Mouse (Mus musculus): ENCODE measurements around the gene A830018L16Rik. TPM values are rescaled to one million over a fixed set of nuclear protein-coding genes. Genes with fewer than 3 reads are reported as not detected.
A peak's percentile ranks its signal among the peaks of the same experiment; 100 is the strongest.

Gene A830018L16Rik
- polyA plus RNA-seq (2015; fragmentation: Nextera tagmentation; extraction: Ambion mirVana): 0.19 and 0.97 TPM in 2 replicates

GRCm38 (mm10) chr1:11413894-11414556, at the start of gene A830018L16Rik:
Gene A830018L16Rik (plus strand): TSS chr1:11414105.
- Histone ChIP-seq H3K4me3 (replicated peaks) (peak within 1 kb of the TSS; percentile 49), H3K27ac (no peak within 1 kb of the TSS), H3K27me3 (peaks cover 20% of the 10 kb centered on the region), H3K4me1 (peaks cover 3% of the 10 kb centered on the region), H3K4me2 (peak within 1 kb of the TSS; percentile 91), H3K9me3 (replicated peaks) (no peaks in the 10 kb centered on the region), H3K9ac (0 out of 2 replicates have a peak within 1 kb of the TSS, but pooled peaks have one; percentile 21), H3K36me3 (no peaks in the 10 kb centered on the region)
- WGBS: under 1% methylated on average over 49 of the region's 50 CpGs
- ATAC-seq (replicated peaks; ENCODE audit: low FRiP score): peak; percentile 100

GRCm38 (mm10) chr1:11385846-11386245, 28.1 kb upstream of the A830018L16Rik start:
- WGBS: 53% methylated on average over 3 of the region's 3 CpGs
- Histone ChIP-seq H3K27me3 (no peaks in the 10 kb centered on the region), H3K4me3 (replicated peaks) (no peak overlapping the region), H3K9me3 (replicated peaks) (no peaks in the 10 kb centered on the region), H3K27ac (no peak overlapping the region), H3K4me1 (no peaks in the 10 kb centered on the region), H3K36me3 (no peaks in the 10 kb centered on the region), H3K9ac (no peak overlapping the region), H3K4me2 (no peak overlapping the region)
- ATAC-seq (replicated peaks; ENCODE audit: low FRiP score): no peak

- Histone ChIP-seq H3K4me3 (replicated peaks) (no peak overlapping the region), H3K9me3 (replicated peaks) (no peaks in the 10 kb centered on the region), H3K4me1 (no peaks in the 10 kb centered on the region), H3K4me2 (no peak overlapping the region), H3K27ac (no peak overlapping the region), H3K27me3 (no peaks in the 10 kb centered on the region), H3K9ac (no peak overlapping the region), H3K36me3 (no peaks in the 10 kb centered on the region)
- WGBS: 57% methylated on average over 4 of the region's 4 CpGs
- no peak for ATAC-seq (replicated peaks; ENCODE audit: low FRiP score)
These were observed 18.5 kb upstream of the A830018L16Rik start for GRCm38 (mm10) chr1:11395408-11395807.

DNA sequence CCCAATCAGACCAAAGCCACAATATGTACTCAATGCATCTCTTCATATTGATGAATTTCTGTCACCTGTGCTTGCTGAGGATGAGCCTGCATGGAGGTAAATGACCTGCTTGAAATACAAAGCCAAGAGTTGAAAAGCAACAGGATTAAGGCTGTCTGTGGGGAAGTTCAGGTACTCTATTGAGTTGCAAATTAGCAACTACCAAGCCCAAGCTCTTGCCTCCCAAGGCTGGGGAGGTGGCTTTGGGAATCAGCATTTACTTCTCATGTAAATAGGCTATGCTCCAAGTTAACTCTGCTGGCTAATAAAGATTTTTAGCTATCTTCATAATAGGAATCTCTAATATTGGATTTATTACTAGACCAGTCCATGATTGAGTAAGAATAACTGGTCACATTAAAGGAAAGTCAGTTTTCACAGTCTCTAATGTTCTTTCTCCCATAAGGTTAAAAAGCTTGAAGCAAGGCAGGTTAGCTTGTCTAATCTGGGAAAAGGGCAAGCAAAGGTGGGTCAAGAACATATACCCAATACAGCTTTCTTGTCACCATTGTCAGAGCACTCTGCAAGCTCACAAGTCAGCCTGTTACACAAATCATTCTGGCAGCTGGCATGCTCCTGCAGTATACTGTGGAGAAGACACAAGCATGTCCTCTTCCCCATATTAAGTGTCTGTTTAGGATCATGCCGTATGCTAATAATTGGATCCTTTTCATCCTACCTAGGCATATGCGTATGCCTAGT, 17.7 kb upstream of the A830018L16Rik start:
- no peak overlapping the region for H3K9ac ChIP-seq

GRCm38 (mm10) chr1:11401159-11401558, 12.7 kb upstream of the A830018L16Rik start:
- H3K9me3 ChIP-seq (replicated peaks): no peaks in the 10 kb centered on the region

More for the DNA sequence above, 17.7 kb upstream of the A830018L16Rik start:
- ATAC-seq (replicated peaks; ENCODE audit: low FRiP score): no peak
- H3K36me3 ChIP-seq: no peaks in the 10 kb centered on the region
- no peak overlapping the region for H3K4me3 ChIP-seq (replicated peaks)
- no peak overlapping the region for H3K4me2 ChIP-seq
- no peaks in the 10 kb centered on the region for H3K9me3 ChIP-seq (replicated peaks)
- 84% methylated on average over 2 of the region's 2 CpGs for WGBS
- no peaks in the 10 kb centered on the region for H3K27me3 ChIP-seq
- H3K4me1 ChIP-seq: no peaks in the 10 kb centered on the region
- no peak overlapping the region for H3K27ac ChIP-seq

GRCm38 (mm10) chr1:11405527-11405926, 8.4 kb upstream of the A830018L16Rik start:
- no peak for ATAC-seq (replicated peaks; ENCODE audit: low FRiP score)
- Histone ChIP-seq H3K4me2 (no peak overlapping the region), H3K27ac (no peak overlapping the region), H3K9ac (no peak overlapping the region), H3K4me1 (no peaks in the 10 kb centered on the region), H3K27me3 (no peaks in the 10 kb centered on the region), H3K36me3 (no peaks in the 10 kb centered on the region), H3K4me3 (replicated peaks) (no peak overlapping the region), H3K9me3 (replicated peaks) (no peaks in the 10 kb centered on the region)

More at GRCm38 (mm10) chr1:11401159-11401558, 12.7 kb upstream of the A830018L16Rik start:
- Histone ChIP-seq H3K4me3 (replicated peaks) (no peak overlapping the region), H3K36me3 (no peaks in the 10 kb centered on the region), H3K4me2 (no peak overlapping the region), H3K4me1 (no peaks in the 10 kb centered on the region), H3K27me3 (no peaks in the 10 kb centered on the region), H3K27ac (no peak overlapping the region), H3K9ac (no peak overlapping the region)
- no peak for ATAC-seq (replicated peaks; ENCODE audit: low FRiP score)
- WGBS: 43% methylated on average over 2 of the region's 2 CpGs

- H3K4me1 ChIP-seq: no peaks in the 10 kb centered on the region
- no peak overlapping the region for H3K4me3 ChIP-seq (replicated peaks)
- WGBS: 85% methylated on average over 3 of the region's 3 CpGs
- ATAC-seq (replicated peaks; ENCODE audit: low FRiP score): no peak
- no peak overlapping the region for H3K27ac ChIP-seq
- no peak overlapping the region for H3K9ac ChIP-seq
- no peaks in the 10 kb centered on the region for H3K27me3 ChIP-seq
- no peaks in the 10 kb centered on the region for H3K36me3 ChIP-seq
- no peak overlapping the region for H3K4me2 ChIP-seq
- no peaks in the 10 kb centered on the region for H3K9me3 ChIP-seq (replicated peaks)
These were observed 7.9 kb upstream of the A830018L16Rik start for GRCm38 (mm10) chr1:11406026-11406425.

- 0 out of 2 replicates have a peak, but pooled peaks have one; percentile 3 for ATAC-seq (replicated peaks; ENCODE audit: low FRiP score)
- peaks cover 20% of the 10 kb centered on the region for H3K27me3 ChIP-seq
- peaks cover 3% of the 10 kb centered on the region for H3K4me1 ChIP-seq
- H3K9ac ChIP-seq: no peak overlapping the region
- H3K27ac ChIP-seq: no peak overlapping the region
- H3K9me3 ChIP-seq (replicated peaks): no peaks in the 10 kb centered on the region
- H3K36me3 ChIP-seq: no peaks in the 10 kb centered on the region
- WGBS: 2% methylated on average over 9 of the region's 9 CpGs
- peak overlapping the region; percentile 91 for H3K4me2 ChIP-seq
- peak overlapping the region; percentile 49 for H3K4me3 ChIP-seq (replicated peaks)
These were observed 655 bp downstream of the A830018L16Rik start for GRCm38 (mm10) chr1:11414560-11414959.

DNA sequence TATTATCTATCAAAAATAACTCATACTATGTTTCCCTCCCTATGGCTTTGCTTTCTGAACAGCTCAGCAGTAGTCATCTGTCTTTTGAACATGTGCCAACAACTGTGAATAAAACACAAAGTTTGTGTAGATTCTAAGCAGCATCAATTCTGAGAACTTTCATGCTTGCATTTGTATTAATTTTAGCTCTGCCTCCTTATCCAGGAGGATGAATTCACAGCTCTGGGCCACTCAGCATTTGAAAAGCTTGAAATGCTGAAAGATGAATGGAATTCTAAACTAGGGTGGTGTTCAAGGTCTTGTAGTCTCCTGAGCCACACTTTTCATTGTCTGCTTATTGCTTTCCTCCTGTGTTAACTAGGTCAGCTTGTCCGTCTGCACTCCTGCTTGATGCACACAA, 13.4 kb downstream of the A830018L16Rik start:
- ATAC-seq (replicated peaks; ENCODE audit: low FRiP score): no peak
- Histone ChIP-seq H3K4me2 (no peak overlapping the region), H3K9me3 (replicated peaks) (no peaks in the 10 kb centered on the region), H3K4me1 (no peaks in the 10 kb centered on the region), H3K27me3 (no peaks in the 10 kb centered on the region), H3K36me3 (no peaks in the 10 kb centered on the region), H3K9ac (no peak overlapping the region), H3K27ac (no peak overlapping the region), H3K4me3 (replicated peaks) (no peak overlapping the region)
- WGBS: 87% methylated on average over 1 of the region's 1 CpGs

DNA sequence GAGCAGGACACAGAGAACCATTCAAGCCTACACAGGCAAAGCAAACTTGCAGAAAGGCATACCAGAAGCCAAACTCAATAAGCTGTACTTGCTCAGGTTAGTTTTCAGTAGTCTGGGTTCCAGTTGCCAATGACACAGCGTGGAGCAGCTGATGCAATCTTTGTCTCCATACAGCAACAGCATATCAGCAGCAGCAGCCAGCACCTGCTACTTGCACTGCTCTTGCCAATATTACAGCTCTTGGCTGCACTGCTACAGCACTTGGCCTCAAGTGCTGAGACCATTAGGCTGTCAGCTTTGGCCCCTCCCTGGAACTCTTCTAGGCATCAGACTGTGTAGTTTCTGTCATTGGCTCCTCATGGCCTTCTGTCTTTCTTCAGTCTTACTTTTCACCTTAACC, 44.4 kb downstream of the A830018L16Rik start:
- no peaks in the 10 kb centered on the region for H3K27me3 ChIP-seq
- no peak overlapping the region for H3K27ac ChIP-seq
- no peaks in the 10 kb centered on the region for H3K36me3 ChIP-seq
- H3K4me2 ChIP-seq: no peak overlapping the region
- H3K9ac ChIP-seq: no peak overlapping the region
- no peak for ATAC-seq (replicated peaks; ENCODE audit: low FRiP score)
- no peaks in the 10 kb centered on the region for H3K4me1 ChIP-seq
- 88% methylated on average over 1 of the region's 1 CpGs for WGBS
- no peaks in the 10 kb centered on the region for H3K9me3 ChIP-seq (replicated peaks)
- no peak overlapping the region for H3K4me3 ChIP-seq (replicated peaks)

GRCm38 (mm10) chr1:11466325-11466724, 52.4 kb downstream of the A830018L16Rik start:
- no peak overlapping the region for H3K27ac ChIP-seq
- no peaks in the 10 kb centered on the region for H3K4me1 ChIP-seq
- no peaks in the 10 kb centered on the region for H3K27me3 ChIP-seq
- WGBS: 71% methylated on average over 1 of the region's 1 CpGs
- H3K9ac ChIP-seq: no peak overlapping the region
- no peaks in the 10 kb centered on the region for H3K36me3 ChIP-seq
- H3K4me3 ChIP-seq (replicated peaks): no peak overlapping the region
- H3K4me2 ChIP-seq: no peak overlapping the region
- no peaks in the 10 kb centered on the region for H3K9me3 ChIP-seq (replicated peaks)
- ATAC-seq (replicated peaks; ENCODE audit: low FRiP score): no peak

DNA sequence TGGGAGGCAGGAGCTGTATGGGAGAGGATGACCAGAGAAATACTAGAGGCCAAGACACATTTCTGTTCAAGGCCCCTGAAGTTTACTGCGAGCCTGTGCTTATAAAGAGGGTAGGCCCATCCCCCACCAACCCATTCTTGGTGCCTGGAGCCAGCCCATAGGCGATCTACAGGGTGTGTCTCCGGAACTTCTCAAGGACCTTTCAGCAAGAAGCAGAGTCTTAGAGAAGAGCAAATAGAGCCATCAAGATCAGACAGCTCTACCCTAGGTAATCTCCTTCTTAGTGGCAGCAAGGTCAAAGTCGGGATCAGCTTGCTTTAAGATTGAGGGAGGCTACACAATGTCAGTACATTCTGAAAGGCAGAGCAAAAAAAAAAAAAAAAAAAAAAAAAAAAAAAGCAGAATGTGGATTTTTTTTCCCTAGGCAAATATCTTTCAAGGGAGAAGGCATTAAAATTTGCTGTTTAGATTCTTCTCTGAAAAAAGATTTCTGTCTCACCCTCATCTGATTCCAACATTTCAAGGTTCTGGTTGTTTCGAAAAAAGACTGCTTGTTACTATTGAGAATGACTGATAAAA, 53.2 kb downstream of the A830018L16Rik start:
- Histone ChIP-seq H3K9ac (no peak overlapping the region), H3K4me3 (replicated peaks) (no peak overlapping the region), H3K9me3 (replicated peaks) (no peaks in the 10 kb centered on the region), H3K36me3 (no peaks in the 10 kb centered on the region), H3K27ac (no peak overlapping the region), H3K4me2 (no peak overlapping the region), H3K4me1 (no peaks in the 10 kb centered on the region), H3K27me3 (no peaks in the 10 kb centered on the region)
- ATAC-seq (replicated peaks; ENCODE audit: low FRiP score): no peak
- 67% methylated on average over 5 of the region's 5 CpGs for WGBS
